Mouse (Mus musculus) layer of hippocampus, postnatal 25 days (tissue): ENCODE results near the gene Immp2l. TPM values are rescaled to one million over a fixed set of nuclear protein-coding genes. Genes with fewer than 3 reads are reported as not detected.
"Not testable (repeated sequence)": the region's sequence is repeated elsewhere in the genome, so short reads cannot be mapped to it uniquely, and the experiment has no call there.

Source experiments
- DNase-seq, 2 experiments: peaks; one replicate each; pipeline ENCODE4 v3.0.0; 2022; ENCODE audit warnings: mixed read lengths in 2 of 2, low spot score in 1 of 2; ENCODE audit errors: extremely low spot score in 1 of 2
- total RNA-seq, 2 experiments: library from RNA; stranded (reverse); gene quantifications; 2 replicates each; pipeline ENCODE4 v1.2.3; 2021

Gene Immp2l
- total RNA-seq: 1 to 10 TPM; 6.1 to 6.8 TPM

DNA sequence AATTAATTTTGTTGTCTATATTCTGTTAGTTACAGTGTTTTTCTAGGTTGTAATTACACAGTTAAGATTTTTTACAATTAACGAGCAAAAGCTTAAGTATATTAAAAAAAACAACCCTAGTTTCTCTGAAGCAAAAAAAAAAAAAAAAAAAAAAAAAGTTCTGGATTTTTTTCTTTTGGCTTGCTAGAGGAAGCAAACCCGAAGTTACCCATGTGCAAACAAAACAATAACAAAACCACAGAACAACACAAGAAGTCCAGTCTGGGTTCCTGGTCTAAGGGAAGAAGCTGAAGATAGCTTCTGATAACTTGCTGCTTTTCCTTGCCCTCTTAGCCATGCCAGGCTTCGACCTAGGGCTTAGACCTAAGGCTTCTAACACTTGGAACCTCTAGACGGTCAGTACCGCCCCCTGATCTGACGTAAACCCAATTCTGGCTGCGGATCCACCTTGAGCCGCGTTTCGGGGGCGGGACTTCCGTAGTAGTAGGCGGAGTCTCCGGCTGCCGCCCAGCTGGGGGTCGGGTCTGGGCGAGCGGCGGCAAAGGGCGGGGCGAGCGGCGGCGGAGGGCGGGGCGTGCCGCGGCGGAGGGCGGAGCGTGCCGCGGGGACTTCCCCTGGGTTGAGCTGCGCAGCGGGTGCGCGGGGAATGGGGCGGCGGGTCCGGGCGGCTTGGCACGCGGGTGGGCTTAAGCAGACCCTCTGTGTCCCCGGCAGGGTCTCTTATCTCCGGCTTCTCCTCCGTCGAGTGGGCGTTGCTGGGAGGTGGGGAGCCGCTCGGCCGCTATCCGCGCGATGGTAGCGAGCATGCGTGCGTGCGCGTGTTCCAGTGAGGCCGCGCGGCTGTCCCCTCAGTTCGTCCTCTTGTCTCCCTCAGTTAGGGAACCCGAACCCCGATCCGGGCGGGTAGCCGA, at the start of gene Immp2l:
TSS of gene Immp2l (plus strand) at position 580 of the 911 bp plus-strand sequence.
- DNase-seq: peak; percentile 81 to 93

DNA sequence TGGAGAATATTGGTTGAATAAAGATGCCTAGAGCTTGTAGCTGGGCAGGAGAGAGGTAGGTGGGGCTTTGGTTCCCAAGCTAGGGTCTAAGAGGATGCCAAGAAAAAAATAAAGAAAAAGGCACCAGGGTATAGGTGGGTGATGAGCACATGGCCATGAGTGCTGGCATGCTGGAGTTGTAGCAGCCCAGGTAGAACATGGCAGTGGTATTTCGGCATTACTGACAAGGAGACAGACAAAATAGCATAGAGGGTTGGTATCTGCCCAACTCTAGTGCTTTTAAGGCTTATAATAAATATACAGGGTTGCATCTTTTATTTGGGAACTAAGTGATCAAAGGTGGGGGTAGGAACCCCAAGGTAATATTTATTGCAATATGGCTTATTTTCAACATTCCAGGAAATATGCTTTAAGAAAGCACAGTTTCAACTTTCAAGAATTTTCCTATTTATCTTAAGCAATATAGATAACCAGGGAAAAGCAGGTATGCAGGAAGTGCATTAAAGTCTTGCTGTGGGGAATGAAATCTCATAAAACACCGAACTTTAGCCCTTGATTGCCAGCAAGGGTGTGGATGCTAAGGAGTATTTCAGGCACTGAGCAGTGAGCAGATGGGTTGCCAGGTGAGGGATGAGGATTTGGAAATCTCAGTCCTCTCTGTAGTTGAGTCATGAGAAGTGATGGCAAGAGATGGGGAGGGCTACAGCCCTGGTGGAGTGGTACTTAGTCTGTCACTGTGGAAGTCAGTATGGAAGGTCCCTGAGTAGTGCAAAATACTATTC, 45.0 kb upstream of the Immp2l start:
- no peak for DNase-seq

DNA sequence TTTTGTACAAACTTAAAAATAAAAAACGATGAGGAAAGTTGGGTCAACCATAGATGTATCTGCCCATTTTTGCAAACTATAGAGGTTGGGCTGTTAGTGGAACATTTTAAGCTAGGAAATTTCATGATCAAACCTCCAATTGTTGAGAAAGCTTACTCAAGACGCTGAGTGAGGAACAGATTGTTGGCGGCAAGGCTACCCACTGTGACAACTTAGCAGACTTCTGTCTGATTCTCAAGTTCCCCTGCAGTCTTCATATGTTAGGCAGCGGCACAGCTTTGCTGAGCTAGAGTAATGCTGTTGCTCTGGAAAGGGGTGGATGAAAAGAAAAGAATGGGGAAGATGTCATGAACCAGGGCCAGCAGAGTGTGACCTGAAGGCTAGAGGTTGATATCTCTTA, 44.2 kb upstream of the Immp2l start:
- DNase-seq: no peak

DNA sequence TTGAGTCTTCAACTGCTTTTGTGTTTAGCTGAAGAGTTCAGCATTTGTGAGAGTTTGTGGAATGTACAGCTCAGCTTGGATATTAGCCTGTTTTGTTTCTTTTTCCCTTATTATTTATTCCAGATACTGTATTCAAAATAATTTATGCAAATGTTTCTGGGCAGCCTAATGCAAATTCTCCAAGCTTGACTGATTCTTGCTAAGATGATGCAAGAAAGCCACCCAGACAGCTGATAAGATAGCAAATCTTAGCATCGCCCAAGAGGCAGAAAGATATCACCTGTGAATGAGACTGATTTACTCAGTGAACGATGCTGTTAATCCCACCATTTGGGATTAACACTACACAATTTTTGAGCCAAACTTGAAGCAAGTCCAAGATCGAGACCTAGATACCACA, 43.7 kb upstream of the Immp2l start:
- DNase-seq: no peak

DNA sequence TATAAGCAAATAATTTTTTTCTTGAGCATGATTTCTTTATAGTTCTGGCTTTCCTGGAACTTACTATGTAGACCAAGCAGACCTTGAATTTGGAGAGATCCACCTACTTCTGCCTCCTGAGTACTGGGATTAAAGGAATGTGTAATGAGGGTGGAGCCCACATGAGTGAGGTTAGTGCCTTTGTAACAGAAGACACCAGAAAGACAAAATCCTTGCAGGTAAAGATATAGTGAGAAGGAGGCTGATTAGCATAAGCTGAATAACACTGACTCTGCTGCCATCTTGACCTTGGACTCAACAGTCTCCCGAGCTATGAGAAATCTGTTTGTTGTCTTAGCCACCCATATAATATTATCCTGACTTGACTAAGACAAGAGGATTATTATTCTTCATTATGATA, 40.9 kb upstream of the Immp2l start:
- DNase-seq: no peak

DNA sequence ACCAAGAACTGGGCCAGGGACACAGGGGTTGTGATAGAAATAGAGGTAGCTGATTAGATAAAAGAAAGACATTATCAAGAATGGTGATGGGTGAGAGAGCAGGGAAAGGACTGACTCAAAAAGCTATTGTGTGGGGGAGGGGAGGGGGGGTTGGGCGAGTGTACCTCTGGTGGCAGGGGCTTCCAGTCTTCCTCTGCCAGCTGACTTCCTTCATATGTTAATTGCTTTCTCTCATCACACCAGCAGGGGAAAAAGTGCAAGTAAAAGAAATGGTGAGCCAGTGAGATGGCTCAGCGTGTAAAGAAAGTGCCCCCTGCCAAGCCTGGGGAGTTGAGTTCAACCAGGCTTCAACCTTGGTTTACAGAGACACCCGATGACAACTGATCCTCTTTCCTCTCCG, 39.2 kb upstream of the Immp2l start:
- DNase-seq: no peak

DNA sequence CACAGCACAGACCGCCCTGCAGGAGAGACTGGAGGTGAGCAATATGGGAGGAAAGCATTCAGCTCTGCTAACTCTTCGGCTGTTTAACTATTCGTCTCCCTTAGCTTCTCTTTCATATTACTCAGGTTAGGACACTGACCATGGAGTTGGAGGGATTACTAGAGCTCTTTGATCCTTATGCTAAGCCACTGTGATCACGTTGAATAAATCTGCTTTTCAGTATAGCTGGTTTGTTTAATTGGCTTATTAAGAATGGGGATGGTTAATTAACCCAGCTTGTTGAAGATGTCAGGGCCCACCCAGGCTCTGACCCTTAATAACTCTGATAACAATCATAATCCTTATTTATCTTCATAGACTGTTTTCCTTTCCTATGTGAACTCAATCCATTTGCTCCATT, 38.1 kb upstream of the Immp2l start:
- no peak for DNase-seq

DNA sequence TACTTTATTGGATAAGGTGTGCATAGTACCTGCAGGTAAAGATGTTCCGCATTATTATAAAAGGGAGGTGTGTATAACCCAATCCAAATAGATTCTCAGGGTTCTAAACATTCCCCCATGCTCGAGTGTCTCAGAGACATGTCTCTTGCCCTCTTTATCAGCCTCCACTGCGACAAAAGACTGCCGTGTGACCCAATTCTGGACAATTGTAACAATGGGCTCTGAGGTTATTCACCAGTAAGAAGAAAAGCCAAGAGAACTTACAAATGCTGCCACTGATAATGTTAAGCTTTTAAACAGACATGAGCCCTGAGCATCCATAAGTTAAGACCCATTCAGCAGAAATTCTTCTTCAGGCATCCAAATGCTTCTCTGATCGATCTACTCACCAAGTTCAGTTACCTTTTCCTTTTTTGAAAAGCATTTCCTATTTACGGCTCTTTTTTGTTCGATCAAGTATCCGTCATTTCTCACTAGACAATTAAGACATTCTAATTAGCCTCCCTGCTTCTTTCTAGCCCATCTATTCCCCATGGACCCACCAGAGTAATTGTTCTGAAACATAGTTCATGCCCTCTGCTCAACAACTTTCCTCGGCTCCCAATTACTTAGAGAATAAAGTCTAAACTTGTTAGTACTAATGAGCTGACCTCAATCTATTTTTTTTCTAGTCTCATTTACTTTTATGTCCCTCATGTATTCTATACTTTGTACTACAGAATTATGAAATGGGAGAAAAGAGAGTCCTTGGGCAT, 35.4 kb upstream of the Immp2l start:
- DNase-seq: no peak

DNA sequence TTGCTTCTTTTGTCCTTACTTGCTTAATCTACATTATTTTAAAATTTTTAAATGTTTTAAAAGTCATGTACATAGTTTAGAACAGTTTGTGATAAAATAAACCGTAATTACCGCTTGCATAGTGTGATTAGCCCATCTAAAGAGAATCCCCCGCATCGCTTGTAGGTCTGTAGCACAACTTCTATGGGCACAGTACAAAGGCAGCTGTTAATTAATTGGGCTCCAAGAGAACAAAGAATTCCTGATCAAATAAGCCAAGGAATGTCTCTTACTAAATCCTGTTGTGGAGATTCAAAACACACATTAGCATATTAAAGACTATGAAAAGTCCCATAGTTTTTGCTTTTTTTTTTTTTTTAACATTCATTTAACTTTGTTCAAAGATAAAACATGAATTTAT, 32.2 kb upstream of the Immp2l start:
- DNase-seq: no peak

DNA sequence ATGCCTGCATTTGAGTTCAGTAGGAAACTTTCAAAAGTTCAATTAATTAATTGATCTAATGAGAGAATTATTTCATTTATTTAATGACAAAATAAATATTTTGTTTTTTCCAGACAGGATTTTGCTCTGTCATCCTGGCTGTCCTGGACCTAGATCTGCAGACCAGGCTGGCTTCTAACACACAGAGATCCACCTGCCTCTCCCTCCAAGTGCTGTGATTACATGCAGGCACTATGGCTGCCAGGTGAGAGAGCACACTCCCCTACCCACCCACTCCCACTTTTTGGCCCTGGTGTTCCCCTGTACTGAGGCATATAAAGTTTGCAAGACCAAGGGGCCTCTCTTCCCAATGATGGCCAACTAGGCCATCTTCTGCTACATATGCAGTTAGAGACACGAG, 31.7 kb upstream of the Immp2l start:
- not testable (repeated sequence) for DNase-seq

DNA sequence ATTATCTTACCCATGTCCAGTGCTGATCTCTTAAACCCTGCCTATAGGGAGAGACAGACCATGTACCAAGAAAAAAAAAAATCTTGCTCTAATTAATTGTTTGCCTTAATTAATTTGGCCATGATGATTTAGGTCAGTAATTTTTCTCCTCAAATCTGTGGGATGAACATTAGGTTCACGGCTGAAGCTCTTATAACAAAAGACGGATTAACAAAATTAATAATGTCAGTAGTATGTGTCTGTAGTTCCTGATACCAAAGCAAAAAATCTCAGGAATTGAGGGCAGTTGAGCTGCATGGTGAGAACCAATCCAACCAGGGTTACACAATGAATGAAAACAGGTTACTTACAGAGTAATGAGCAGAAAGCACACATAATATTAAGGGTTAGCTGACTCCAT, 29.0 kb upstream of the Immp2l start:
- DNase-seq: no peak

DNA sequence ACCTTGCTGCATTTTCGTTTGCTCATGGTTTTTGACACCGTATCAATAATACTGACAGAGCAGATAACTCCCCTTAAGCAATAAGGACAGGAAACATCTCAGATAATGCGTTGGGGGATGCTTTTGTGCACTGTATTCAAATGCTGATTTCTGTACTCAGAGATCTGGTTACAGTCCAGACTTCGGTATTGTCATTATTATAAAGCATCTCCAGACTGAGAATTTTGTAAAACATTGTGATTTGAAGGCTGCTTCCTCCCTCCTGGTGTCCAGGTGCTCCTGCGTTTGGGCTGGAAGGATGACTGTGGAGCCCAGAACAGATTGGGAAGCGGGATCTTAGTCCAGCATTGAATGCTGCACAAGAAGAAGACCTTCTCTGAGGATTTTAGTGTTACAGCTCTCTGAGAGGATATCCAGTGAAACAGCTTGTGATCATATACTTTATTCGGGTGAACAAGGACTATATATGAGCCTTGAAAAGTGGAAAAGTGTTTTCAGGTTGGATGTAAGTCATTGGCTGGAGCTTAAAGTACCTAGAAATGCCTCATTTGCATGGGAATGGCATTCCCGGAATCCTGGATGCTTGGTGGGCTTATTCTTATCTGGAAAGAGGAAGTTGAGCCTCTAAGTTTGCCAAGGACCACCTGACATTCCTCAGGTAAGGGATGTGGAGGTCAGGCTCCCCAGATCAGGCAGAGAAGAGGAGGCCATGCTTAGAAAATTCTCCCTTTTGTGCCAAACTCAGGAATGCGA, 28.1 kb upstream of the Immp2l start:
- DNase-seq: no peak

DNA sequence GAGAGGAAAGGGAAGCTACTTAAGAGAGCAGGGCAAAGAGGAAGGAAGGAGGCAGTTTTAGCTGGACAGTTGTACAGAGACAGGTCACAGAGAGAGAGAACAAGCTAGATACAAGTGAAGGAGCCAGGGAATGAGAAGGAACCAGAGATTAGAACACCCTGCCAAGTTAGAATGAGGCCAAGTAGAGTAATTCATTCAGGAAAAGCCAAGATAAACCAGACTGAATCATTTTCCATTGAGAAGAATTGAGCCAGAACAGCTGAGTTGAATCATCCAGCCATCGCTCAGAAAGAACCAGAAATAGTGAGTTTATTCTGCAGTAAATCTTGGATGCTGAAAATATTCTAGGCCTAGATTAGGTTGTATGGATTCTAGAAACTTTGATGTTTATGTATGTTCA, 1.4 kb upstream of the Immp2l start:
- DNase-seq: no peak

DNA sequence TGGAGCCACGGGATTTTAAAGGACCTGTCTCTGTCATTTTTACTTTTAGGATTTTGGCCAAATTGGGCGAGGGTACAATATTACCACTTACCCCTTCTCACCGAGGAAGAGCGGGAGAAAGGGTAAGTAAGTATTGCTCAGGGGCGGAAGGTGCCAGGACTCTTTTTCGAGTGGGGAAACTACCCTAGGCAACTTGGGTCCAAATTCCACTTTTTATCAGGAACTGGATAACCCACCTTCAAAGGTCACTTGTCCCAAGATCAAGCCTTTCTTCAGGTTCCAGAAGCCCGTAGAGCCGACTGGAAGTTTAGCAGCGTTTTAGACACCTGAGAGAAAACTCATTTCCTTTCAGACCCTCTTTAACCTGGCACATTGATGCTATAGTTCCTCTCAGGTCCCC, 622 bp downstream of the Immp2l start:
- no peak for DNase-seq

DNA sequence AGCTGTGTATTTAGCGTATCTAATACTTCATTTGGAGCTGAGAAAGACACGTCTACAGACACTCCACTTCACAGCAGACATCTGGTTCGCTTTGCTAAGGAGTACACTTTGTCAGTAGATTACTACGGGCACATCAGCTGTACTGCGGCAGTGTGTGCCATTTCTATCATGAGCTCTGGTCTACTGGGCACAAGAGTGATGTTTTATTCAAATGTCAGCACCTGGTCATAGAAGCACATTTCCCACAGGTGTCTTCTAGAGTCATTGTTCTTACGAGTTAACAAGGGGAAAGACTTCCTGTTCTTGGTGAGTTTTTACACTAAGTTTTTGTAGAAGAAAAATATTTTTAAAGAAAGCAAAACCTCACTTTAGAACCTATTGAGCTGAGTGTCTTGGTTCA, 3.6 kb downstream of the Immp2l start:
- no peak for DNase-seq

DNA sequence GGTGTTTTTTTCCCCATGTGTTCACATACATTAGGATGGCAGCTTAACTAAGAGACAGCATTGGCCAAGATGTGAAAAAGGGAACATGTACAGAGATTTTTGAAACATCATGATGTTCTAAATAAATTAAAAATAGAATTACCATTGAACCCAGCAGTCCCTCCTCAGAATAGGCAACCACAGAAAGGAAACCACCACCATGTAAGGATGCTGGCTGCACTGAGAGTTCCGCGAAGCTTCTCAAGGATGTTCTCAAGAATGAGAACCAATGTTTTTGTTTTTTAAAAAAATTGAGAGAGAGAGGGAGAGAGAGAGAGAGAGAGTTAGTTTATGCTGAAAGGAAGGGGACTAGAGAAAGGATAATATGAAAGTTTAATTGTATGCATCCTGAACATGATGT, 7.2 kb downstream of the Immp2l start:
- DNase-seq: no peak

DNA sequence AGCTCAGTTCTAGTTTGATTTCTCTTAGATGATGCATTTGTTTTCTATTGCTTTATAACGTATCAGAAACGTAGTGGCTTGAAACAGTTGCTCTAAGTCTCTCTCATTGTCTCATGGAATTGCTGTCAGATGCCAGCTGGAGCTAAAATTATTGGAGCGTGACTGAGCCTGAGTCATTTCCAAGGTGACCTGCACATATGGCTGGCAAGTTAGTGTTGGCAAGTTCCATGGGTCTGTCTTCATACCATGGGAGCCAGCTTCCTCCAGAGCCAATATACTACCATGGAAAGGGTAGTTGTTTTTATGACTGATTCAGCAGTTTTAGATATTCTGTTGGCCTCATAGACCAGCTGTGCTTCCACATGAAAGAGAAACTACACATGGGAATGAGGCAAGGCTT, 9.3 kb downstream of the Immp2l start:
- no peak for DNase-seq

DNA sequence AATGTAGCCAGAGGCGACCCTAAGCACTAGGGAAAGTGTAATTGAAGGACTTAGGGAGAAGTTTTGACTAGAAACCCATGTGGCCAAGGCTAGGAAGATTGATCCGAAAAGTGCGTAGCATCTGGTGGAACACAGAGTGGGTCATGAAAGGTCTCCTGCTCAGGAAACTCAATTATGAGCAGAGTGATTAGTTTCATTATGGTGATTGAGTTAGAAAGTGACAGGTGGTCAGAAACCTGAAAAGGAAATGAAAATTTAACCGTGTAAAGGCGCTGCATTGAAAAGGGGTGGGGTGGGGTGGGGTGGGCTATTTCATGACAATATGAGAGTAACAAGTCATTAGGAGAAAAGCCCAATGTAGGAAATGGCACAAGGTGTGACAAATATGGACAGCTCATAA, 15.9 kb downstream of the Immp2l start:
- DNase-seq: no peak

DNA sequence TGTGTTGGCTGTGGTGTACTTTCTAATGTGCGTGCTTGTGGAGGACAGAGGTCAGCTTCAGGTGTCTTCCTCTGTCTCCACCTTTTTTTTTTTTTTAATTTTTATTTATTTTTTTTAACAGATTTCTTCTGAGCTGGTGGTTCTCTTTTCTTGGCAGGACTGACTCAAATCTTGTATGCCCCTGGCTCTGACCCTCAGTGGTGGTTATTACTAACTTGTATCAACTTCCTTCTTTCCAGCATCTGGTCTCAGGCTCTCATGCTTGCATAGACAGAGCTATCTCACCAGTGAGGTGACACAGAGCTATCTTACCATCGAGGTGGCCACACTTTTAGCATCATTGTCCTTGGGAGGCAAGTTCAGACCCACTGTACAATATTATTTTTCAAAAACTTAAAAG, 17.8 kb downstream of the Immp2l start:
- no peak for DNase-seq

DNA sequence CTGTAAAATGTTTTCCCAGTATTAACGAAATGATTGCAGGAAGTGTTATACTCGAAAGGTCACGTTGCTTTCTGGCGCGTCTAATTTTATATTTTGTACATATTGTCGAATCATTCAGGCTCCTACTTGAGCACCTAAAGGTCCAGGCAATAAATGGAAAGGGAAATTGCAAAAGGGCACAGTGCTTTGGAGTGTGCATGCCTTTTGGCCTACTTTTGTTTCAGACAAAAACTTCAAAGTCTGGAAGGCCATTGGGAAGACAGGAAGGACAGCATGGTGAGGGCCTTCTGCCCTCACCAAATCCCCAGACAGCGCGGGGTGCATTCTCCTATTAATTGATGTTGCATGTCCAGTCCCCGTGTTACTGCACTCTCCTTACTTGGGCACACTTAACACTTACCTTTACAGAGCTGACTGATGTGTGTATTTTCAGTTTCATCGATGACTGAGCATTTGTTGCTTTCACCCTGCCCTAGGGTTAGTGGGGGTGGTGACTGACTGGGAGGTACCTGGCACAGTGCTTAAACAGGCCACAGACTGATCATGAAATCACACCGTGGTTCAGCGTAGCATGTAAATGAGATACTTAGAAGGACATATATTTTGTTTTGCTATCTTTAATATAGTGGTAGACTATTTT, 20.7 kb downstream of the Immp2l start:
- no peak for DNase-seq
